Mouse (Mus musculus) spleen, adult 10 weeks (tissue): ENCODE results near the gene Gpn1. TPM values are rescaled to one million over a fixed set of nuclear protein-coding genes. Genes with fewer than 3 reads are reported as not detected.

Source experiments
- polyA plus RNA-seq: library from polyadenylated mRNA; stranded (reverse); fragments of 350-450 nt; fragmentation: Illumina TruSeq; extraction: RNeasy Lipid Tissue Mini Kit (QIAGEN cat#74804); gene quantifications from one replicate; pipeline ENCODE4 v1.2.3, GENCODE M21; 2015; ENCODE audit warnings: low replicate concordance; ENCODE audit not compliant: insufficient read depth

Gene Gpn1
- polyA plus RNA-seq: 32.4 TPM

GRCm38 (mm10) chr5:31494513-31495297 lies at the start of gene Gpn1:
Gene Gpn1 (plus strand): TSS chr5:31494741.

DNA sequence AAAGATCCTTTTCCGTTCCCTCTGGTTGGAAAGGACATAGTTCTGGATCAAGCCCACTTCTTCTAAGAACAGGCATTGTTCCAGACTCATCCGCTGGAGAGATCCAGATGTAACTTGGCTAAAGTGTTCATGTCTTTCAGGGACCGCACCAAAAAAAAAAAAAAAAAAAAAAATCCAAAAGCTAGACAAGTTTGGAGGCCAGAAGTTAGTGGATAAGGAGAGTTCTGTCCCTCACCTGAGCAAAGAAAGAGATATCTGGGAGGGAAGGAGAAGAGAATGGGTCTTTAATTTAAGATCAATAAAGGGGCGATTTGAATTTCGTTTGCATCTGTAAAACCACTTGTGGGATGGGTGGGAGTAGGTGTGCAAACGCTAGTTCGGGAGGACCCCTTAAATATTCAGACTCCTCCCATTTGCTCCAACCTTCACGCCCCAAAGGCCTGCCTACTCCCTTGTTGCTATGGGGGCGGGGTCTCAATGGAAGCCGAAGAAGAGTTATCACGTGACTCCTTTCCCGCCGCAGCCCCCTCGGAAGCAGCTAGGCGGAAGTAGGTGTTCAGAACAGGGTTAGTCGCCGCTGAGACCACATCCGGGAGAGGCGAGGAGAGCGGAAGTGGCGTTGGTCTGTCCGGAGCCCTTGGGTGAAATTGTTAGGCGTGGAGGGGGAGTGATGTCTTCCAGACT lies 42.5 kb upstream of the Gpn1 start, which contains the start of gene Zfp512:
Gene Zfp512 (plus strand): TSS at position 554 of the 684 bp plus-strand sequence.

GRCm38 (mm10) chr5:31485440-31485839 lies 9.1 kb upstream of the Gpn1 start, which contains the start of gene 4930548H24Rik:
Gene 4930548H24Rik (plus strand): TSS chr5:31485740.

DNA sequence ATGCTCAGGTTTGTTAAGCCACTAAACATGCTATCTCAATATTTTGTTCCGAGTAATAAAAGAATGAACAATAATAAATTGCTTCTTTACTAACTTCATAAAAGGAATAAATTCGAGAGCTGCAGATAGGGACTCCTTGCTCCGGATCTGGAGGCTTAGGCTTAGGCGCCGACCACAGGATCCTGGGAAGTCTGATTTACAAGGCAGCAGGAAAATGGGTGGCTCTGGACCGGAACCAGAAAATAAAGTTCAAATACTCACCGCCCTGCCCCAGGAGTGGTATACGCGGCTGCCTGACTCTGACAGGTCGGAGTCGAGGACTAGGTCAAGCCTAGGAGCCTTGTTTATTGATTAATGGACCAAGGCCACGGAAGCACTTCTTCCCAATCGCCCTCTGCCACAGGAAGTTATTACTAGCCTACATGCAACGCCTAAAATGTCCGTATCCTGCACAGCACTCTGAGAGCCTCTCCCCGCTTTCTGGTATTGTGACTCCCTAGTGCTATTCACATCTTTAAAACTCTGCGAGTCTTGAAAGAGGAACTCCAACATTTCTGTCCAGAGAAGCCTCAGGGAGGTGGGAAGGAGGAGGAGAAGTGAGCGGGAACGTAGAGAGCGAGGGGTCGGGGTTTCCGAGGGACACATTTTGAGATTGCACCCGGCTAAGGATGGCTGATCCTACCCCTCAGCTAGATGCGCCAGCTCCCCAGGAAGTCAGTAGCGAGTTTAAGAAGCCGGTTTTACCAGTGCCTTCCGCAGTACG lies 32.0 kb downstream of the Gpn1 start, which contains the start of gene Slc4a1ap:
Gene Slc4a1ap (plus strand): TSS at position 642 of the 763 bp plus-strand sequence.

DNA sequence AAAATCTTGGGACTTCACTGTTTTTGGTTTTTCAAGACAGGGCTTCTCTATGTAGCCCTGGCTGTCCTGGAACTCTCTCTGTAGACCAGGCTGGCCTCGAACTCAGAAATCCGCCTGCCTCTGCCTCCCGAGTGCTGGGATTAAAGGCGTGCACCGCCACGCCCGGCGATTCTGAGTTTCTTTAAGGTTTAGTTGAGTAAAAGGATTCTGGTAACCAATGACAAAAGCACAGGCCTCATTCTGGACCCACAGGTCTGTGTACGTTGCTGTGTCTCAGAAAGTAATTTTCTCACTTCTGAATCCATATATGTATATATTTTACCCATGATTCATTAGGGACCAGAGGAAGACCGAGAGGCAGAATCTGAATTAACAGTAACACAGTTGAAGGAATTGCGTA lies 33.2 kb downstream of the Gpn1 start, which contains the start of gene Supt7l:
Gene Supt7l (minus strand): TSS at position 101 of the 400 bp plus-strand sequence.

Other genes starting within 250 kb of the Gpn1 start
- gene Krtcap3, start 243.1 kb upstream of the Gpn1 start, polyA plus RNA-seq: 11.7 TPM
- 20.5 TPM for gene Ift172, start 203.6 kb upstream of the Gpn1 start, polyA plus RNA-seq
- gene Fndc4, start 198.7 kb upstream of the Gpn1 start, polyA plus RNA-seq: 3.6 TPM
- not detected for gene Gckr, start 197.3 kb upstream of the Gpn1 start, polyA plus RNA-seq
- 52.2 TPM for gene Zfp512, start 42.3 kb upstream of the Gpn1 start, polyA plus RNA-seq
- 0.11 TPM for gene 4930548H24Rik, start 9.0 kb upstream of the Gpn1 start, polyA plus RNA-seq
- 51.7 TPM for gene Slc4a1ap, start 32.3 kb downstream of the Gpn1 start, polyA plus RNA-seq
- gene Supt7l, start 33.1 kb downstream of the Gpn1 start, polyA plus RNA-seq: 11.7 TPM
- 160 TPM for gene Mrpl33, start 102.2 kb downstream of the Gpn1 start, polyA plus RNA-seq
- 7.6 TPM for gene Rbks, start 202.9 kb downstream of the Gpn1 start, polyA plus RNA-seq
- 57.1 TPM for gene Babam2, start 202.9 kb downstream of the Gpn1 start, polyA plus RNA-seq